Mouse (Mus musculus): ENCODE data around the gene Olfr1392.
"Not testable (repeated sequence)": the region's sequence is repeated elsewhere in the genome, so short reads cannot be mapped to it uniquely, and the experiment has no call there.

GRCm38 (mm10) chr11:49284982-49285381 is at the start of gene Olfr1392:
- TF ChIP-seq CTCF, EP300 (IDR thresholded peaks at IDR 0.05; ENCODE audit: low read depth): not testable (repeated sequence)

Measured in liver, postnatal 0 days (tissue).